Comparison of ENCODE assay signal across 13 mouse cellular contexts in genomic region chr1:177517934-177518610, GRCm38 (mm10).
DNase-seq lines count a peak whose midpoint lies in the region; ATAC-seq and TF ChIP-seq lines count a peak whose summit lies in the region.
"Had no signal": no experiment of that assay in that cellular context is flagged by ENCODE, and none has a peak within 500 bp of the region (broad histone marks: within the 10 kb centered on the region; RNA-seq: fewer than 3 reads in every experiment).

No protein-coding gene starts in this region.

- peaks cover 27% of the 10 kb centered on the region for H3K4me1 ChIP-seq in embryonic facial prominence, embryonic 14.5 days (ENCODE audit: control insufficient read depth, insufficient read depth, low read length)
- peaks cover 17% of the 10 kb centered on the region for H3K4me1 ChIP-seq in neural tube, embryonic 12.5 days
- H3K4me1 ChIP-seq: liver, embryonic 15.5 days had no signal

- H3K36me3 ChIP-seq in embryonic facial prominence, embryonic 14.5 days (ENCODE audit: control insufficient read depth, insufficient read depth, low read length) = no peaks in the 10 kb centered on the region
- no peaks in the 10 kb centered on the region for H3K36me3 ChIP-seq in neural tube, embryonic 12.5 days
- H3K36me3 ChIP-seq: liver, embryonic 15.5 days had no signal

- H3K4me2 ChIP-seq in embryonic facial prominence, embryonic 14.5 days (ENCODE audit: low read depth, low read length) = peak overlapping the region; percentile 38; the same call in 1 of the 2 replicates
- peak overlapping the region; percentile 24 for H3K4me2 ChIP-seq in neural tube, embryonic 12.5 days (replicated peaks)
- H3K4me2 ChIP-seq: liver, embryonic 15.5 days had no signal

- H3K4me3 ChIP-seq in layer of hippocampus, adult 2 months = no peak overlapping the region
- H3K4me3 ChIP-seq in embryonic facial prominence, embryonic 14.5 days (ENCODE audit: low read depth, low read length) = no peak overlapping the region
- H3K4me3 ChIP-seq in neural tube, embryonic 12.5 days = no peak overlapping the region
- H3K4me3 ChIP-seq: liver, embryonic 15.5 days had no signal

- H3K9ac ChIP-seq in embryonic facial prominence, embryonic 14.5 days (ENCODE audit: low read depth, low read length) = no peak overlapping the region
- H3K9ac ChIP-seq in neural tube, embryonic 12.5 days = no peak overlapping the region
- H3K9ac ChIP-seq: liver, embryonic 15.5 days had no signal

- ATAC-seq in embryonic facial prominence, embryonic 14.5 days (ENCODE audit: low read depth) = no peak
- no peak for ATAC-seq in neural tube, embryonic 12.5 days (ENCODE audit: low FRiP score, low read depth)
- ATAC-seq: intestine, embryonic 16.5 days; Patski had no signal

- WGBS in embryonic facial prominence, embryonic 14.5 days = 22% methylated on average over 18 of the region's 18 CpGs
- WGBS in neural tube, embryonic 12.5 days = 4% methylated on average over 18 of the region's 18 CpGs

- no peak for TF ChIP-seq CTCF in layer of hippocampus, adult 2 months (conservative IDR thresholded peaks at IDR 0.05)

- H3K27me3 ChIP-seq in embryonic facial prominence, embryonic 14.5 days (replicated peaks; ENCODE audit: control insufficient read depth, insufficient read depth, low read length) = no peaks in the 10 kb centered on the region
- no peaks in the 10 kb centered on the region for H3K27me3 ChIP-seq in neural tube, embryonic 12.5 days (replicated peaks)
- H3K27me3 ChIP-seq: CH12.LX; liver, embryonic 15.5 days; Patski had no signal

- no peaks in the 10 kb centered on the region for H3K9me3 ChIP-seq in embryonic facial prominence, embryonic 14.5 days (ENCODE audit: control insufficient read depth, low read length)
- H3K9me3 ChIP-seq in neural tube, embryonic 12.5 days = no peaks in the 10 kb centered on the region
- H3K9me3 ChIP-seq: liver, embryonic 15.5 days had no signal

- DNase-seq in layer of hippocampus, adult 2 months (ENCODE audit: low spot score in 2 of 2) = no peak
- no peak for DNase-seq in layer of hippocampus, postnatal 36 days
- DNase-seq in embryo, embryonic 11.5 days (ENCODE audit: low read depth, low spot score) = peak; percentile 19
- no peak for DNase-seq in embryonic facial prominence, embryonic 14.5 days (ENCODE audit: low spot score)
- no peak for DNase-seq in frontal cortex, adult 2 months (ENCODE audit: extremely low spot score in 1 of 2, low spot score in 1 of 2)
- no peak for DNase-seq in thymus, adult 18-20 months
- DNase-seq in kidney, adult 18-20 months = no peak
- DNase-seq: cerebellum, postnatal 25 days had no signal

- peak overlapping the region; percentile 36; the same call in 1 of the 2 replicates for H3K27ac ChIP-seq in layer of hippocampus, adult 2 months
- no peak overlapping the region for H3K27ac ChIP-seq in embryonic facial prominence, embryonic 14.5 days (replicated peaks; ENCODE audit: low read depth, low read length)
- H3K27ac ChIP-seq in neural tube, embryonic 12.5 days = no peak overlapping the region
- H3K27ac ChIP-seq: liver, embryonic 15.5 days had no signal
